Mouse (Mus musculus) spleen, adult 10 weeks (tissue): Measurements from ENCODE around the gene Olfr435. TPM values are rescaled to one million over a fixed set of nuclear protein-coding genes. Genes with fewer than 3 reads are reported as not detected.

Experiments used
- polyA plus RNA-seq: library from polyadenylated mRNA; stranded (reverse); fragments of 350-450 nt; fragmentation: Illumina TruSeq; extraction: RNeasy Lipid Tissue Mini Kit (QIAGEN cat#74804); gene quantifications from one replicate; pipeline ENCODE4 v1.2.3, GENCODE M21; 2015; ENCODE audit warnings: low replicate concordance; ENCODE audit not compliant: insufficient read depth

Gene Olfr435
- not detected for polyA plus RNA-seq

DNA sequence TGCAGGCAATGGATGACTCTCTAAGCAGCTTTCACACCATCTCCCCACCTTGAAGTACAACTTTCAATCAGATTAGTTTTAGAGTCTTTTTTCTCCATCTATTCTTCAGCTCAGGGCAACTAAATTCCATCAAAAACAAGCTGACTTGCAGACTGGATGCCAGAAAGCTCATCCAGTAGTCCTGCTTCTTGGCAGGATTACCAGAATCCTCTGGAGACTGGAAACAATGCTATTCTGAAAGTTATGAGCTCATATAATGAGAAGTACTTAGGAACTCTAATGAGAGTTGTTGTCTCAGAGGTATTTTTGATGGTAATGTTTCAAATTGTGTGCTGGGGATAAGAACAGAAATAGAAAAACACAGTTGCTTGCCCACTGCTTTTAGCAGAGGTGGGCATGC, at the start of gene Olfr435:
TSS of gene Olfr435 (plus strand) at position 366 of the 400 bp plus-strand sequence.

DNA sequence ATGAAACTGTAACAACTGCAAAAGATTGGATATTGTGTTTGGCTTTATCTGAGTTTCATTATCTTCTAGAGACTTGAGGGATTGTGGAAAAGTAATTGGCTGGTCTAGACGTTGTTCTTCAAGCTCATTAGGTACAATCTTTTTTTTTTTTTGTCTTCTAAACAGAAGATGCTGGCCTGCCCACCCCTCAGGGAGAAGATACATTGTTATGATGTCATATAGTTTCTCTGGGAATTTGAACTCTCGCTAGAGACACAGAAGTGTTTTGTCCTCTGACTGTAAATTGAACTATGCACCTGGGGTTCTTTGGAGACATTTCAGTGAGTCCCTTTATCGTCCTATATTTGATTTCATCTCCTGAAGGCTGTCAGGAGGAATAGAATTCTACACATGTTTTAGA, 34.0 kb upstream of the Olfr435 start, which contains the start of gene Olfr437:
TSS of gene Olfr437 (plus strand) at position 301 of the 400 bp plus-strand sequence.

DNA sequence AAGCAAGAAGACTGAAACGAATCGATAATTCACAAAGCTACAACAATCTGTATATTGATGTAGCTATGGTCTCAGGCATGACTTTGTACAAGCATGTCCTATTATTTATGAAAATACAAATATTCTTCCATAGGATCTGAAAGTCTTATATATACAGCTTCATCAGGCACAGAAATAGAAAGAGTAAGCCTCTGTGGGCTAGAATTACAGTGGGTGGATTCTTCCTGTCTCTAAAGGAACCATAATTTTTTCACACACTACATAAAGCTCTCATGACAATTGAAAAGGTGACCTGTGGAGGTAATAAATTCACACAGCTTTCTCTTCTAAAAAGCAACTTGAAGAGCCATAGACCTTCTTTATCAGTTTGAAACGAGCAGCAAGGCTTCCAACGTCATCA, 25.1 kb upstream of the Olfr435 start, which contains the start of gene Olfr13:
TSS of gene Olfr13 (plus strand) at position 301 of the 400 bp plus-strand sequence.

DNA sequence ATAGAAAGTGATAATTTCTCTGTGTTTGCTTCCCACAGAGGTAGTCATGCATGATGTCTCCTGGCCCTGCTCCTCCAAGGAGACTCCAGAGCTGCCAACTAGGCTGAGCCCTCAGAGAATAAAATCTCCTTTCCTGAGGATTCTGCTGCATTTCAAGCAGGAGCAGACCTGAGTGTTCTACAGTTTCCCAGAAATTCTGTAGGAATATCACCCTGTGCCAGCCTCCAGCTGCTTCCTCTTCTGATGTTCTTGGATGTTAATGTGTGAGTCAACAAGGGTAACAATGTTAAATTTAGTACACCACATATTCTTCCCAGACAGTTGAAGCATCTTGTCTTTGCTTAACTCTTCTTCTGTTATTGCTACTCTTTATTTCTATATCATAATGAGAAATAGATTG, 15.9 kb downstream of the Olfr435 start, which contains the start of gene Olfr434:
TSS of gene Olfr434 (plus strand) at position 149 of the 400 bp plus-strand sequence.

DNA sequence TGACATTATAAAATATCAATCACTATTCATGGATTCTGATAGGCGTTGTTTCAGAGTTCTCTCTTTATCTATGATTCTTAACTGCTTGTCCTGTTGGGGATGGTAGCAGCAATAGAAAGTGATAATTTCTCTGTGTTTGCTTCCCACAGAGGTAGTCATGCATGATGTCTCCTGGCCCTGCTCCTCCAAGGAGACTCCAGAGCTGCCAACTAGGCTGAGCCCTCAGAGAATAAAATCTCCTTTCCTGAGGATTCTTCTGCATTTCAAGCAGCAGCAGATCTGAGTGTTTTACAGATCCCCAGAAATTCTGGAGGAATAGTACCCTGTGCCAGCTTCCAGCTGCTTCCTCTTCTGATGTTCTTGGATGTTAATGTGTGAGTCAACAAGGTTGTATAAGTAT, 34.3 kb downstream of the Olfr435 start, which contains the start of gene Olfr47:
TSS of gene Olfr47 (plus strand) at position 275 of the 400 bp plus-strand sequence.

Other genes starting within 250 kb of the Olfr435 start
- not detected for gene Olfr444, start 248.1 kb upstream of the Olfr435 start, polyA plus RNA-seq
- gene Olfr441, start 90.8 kb upstream of the Olfr435 start, polyA plus RNA-seq, result not detected
- not detected for gene Olfr237-ps1, start 50.6 kb upstream of the Olfr435 start, polyA plus RNA-seq
- gene Olfr437, start 33.9 kb upstream of the Olfr435 start, polyA plus RNA-seq, result not detected
- not detected for gene Olfr13, start 25.0 kb upstream of the Olfr435 start, polyA plus RNA-seq
- not detected for gene Olfr434, start 15.9 kb downstream of the Olfr435 start, polyA plus RNA-seq
- not detected for gene Olfr47, start 34.4 kb downstream of the Olfr435 start, polyA plus RNA-seq
- 7.3 TPM for gene Arhgef5, start 68.4 kb downstream of the Olfr435 start, polyA plus RNA-seq
- not detected for gene Nobox, start 112.4 kb downstream of the Olfr435 start, polyA plus RNA-seq